ENCODE assay signal across 16 mouse cellular contexts in genomic region chr1:58071006-58071405, GRCm38 (mm10). TPM values are rescaled to one million over a fixed set of nuclear protein-coding genes. Genes with fewer than 3 reads are reported as not detected.
"Had no signal": no experiment of that assay in that cellular context is flagged by ENCODE, and none has a peak within 500 bp of the region (broad histone marks: within the 10 kb centered on the region; RNA-seq: fewer than 3 reads in every experiment).

No protein-coding gene starts in this region.

- H3K4me3 ChIP-seq: kidney, embryonic 15.5 days; left cerebral cortex, adult 2 months; limb, embryonic 10.5 days; liver, embryonic 12.5 days; lung, embryonic 15.5 days; neural tube, embryonic 12.5 days had no signal

- ATAC-seq: intestine, embryonic 16.5 days; liver, embryonic 12.5 days had no signal

- H3K36me3 ChIP-seq: kidney, embryonic 15.5 days; limb, embryonic 10.5 days; liver, embryonic 12.5 days; lung, embryonic 15.5 days; neural tube, embryonic 12.5 days had no signal

- H3K4me2 ChIP-seq: kidney, embryonic 15.5 days; liver, embryonic 12.5 days; lung, embryonic 15.5 days; neural tube, embryonic 12.5 days had no signal

- H3K9ac ChIP-seq: kidney, embryonic 15.5 days; liver, embryonic 12.5 days; lung, embryonic 15.5 days; neural tube, embryonic 12.5 days had no signal

- H3K4me1 ChIP-seq: kidney, embryonic 15.5 days; liver, embryonic 12.5 days; neural tube, embryonic 12.5 days had no signal

- H3K27ac ChIP-seq: kidney, embryonic 15.5 days; left cerebral cortex, adult 2 months; limb, embryonic 10.5 days; liver, embryonic 12.5 days; lung, embryonic 15.5 days; neural tube, embryonic 12.5 days; stomach, postnatal 0 days had no signal

- H3K9me3 ChIP-seq: kidney, embryonic 15.5 days; limb, embryonic 10.5 days; liver, embryonic 12.5 days; lung, embryonic 15.5 days; neural tube, embryonic 12.5 days had no signal

- H3K27me3 ChIP-seq: kidney, embryonic 15.5 days; liver, embryonic 12.5 days; lung, embryonic 15.5 days; neural tube, embryonic 12.5 days had no signal

- DNase-seq: kidney, adult 2 months; kidney, postnatal 14 days; midbrain, embryonic 14.5 days; thymus, adult 2 months; thymus, postnatal 25 days had no signal

RNA-seq across cellular contexts. Expression of gene Aox1, which starts 41.3 kb away (rescaled TPM):
- total RNA-seq: megakaryocyte progenitor cell, adult 5-6 weeks had no signal

RNA-seq across cellular contexts. Expression of gene Aox3, which starts 41.9 kb away (rescaled TPM):
- total RNA-seq: megakaryocyte progenitor cell, adult 5-6 weeks; neutrophil, adult 5-6 weeks had no signal
- polyA plus RNA-seq: large intestine, adult 2 months; liver, embryonic 12.5 days had no signal
